Mouse (Mus musculus): ENCODE results near the gene Cdh3. TPM values are rescaled to one million over a fixed set of nuclear protein-coding genes. Genes with fewer than 3 reads are reported as not detected.
"Not testable (repeated sequence)": the region's sequence is repeated elsewhere in the genome, so short reads cannot be mapped to it uniquely, and the experiment has no call there.

Cdh3 gene
- total RNA-seq, 4 experiments from 2014 or later: 0.35 to 0.81 (median 0.55) TPM

DNA sequence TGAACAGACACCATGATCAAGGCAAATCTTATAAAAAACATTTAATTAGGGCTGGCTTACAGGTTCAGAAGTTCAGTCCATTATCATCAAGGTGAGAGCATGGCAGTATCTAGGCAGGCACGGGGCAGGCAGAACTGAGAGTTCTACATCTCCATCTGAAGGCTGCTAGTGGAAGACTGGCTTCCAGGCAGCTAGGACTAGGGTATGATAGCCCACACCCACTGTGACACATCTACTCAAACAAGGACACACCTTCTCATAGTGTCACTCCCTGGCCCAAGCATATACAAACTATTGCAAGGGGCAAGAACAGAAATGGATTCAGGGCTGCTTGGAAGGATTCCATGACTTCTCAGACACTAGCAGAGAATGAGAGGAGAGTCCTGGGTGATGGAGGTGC is 61.5 kb downstream of the Cdh3 start:
- not testable (repeated sequence) for DNase-seq

DNA sequence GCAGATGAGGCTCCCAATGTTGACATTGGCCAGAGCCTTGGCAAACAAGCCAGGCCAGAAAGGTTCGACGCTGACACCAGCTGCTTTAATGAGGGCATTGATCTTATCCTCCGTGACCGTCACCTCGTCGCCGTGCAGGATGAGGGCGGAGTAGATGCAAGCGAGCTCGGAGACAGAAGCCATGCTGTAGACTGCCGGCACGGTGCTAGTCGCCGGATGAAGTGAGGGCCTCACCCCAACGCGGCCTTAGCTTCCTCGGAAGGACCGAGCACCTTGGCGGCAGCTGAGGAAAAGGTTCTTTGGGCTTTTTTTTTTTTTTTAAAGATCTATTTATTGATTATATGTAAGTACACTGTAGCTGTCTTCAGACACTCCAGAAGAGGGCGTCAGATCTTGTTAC is 62.5 kb downstream of the Cdh3 start, which contains the start of gene Gm10073:
Gm10073 (minus strand) TSS at position 294 of the 400 bp plus-strand sequence.
- not testable (repeated sequence) for DNase-seq

DNA sequence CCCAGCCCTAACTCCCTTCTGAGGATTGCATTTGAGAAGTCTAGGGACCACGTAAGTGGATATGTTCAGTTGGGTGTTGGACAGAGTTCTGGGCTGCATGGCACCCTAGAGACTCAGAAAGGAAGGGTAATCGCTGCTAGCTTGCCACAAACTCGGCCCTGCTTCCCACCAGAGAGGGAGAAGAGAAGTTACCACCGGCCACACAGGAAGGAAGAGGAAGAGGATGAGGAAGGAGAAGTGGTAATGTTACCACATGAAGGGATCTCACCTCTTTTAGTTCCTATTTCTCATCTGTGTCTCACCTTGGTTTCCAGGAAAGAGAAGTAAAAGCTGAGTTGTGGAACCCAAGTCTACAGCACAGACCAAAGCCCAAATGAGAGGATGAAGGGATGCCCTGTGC is 63.6 kb downstream of the Cdh3 start:
- DNase-seq: no peak

DNA sequence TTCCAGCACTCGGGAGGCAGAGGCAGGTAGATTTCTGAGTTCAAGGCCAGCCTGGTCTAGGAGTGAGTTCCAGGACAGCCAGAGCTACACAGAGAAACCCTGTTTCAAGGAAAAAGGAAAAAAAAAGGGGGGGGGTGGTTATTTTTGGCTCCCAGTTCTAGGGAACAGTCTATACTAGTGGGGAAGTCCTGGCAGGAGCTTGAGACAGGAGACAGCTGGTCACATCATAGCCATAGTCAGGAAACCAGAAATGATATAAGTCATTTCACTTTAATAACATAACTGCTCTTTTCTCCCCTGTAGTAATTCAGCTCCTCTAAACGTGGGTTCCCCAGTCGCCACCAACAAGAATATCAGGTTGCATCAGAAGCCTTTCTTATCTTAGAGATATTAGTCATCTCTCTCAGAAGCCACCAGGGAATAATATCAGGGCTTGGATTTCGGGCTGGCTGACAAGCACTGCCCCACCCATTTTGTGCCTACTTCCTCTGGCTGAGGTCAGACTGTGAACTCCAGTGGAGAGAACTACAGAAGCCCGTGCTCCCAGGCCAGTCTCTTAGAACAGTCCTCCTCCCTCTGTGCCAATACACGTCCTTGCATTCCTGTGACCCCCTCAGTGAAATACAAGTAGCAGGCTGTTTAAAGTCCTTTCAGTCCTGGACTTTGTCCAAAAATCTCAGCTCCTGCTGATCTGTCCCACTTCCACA is 66.3 kb downstream of the Cdh3 start:
- DNase-seq: peak; percentile 31

DNA sequence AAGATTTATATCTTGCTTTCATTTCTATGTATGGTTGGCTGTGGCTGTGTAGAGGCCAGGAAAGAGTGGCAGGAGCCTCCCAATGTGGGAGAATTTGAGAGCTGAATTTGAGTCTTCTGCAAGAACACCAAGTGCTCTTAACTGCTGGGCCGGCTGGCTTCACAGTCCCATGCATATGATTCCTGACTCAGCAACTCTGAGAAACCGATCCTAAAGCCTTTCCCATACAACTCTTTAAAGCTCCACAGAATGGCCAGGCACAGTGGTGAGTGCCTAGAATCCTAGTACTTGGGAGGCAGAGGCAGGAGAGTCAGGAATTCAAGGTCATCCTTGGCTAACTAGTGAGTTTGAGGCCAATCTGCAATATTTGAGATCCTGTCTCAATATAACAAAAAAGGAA is 68.8 kb downstream of the Cdh3 start:
- no peak for DNase-seq

DNA sequence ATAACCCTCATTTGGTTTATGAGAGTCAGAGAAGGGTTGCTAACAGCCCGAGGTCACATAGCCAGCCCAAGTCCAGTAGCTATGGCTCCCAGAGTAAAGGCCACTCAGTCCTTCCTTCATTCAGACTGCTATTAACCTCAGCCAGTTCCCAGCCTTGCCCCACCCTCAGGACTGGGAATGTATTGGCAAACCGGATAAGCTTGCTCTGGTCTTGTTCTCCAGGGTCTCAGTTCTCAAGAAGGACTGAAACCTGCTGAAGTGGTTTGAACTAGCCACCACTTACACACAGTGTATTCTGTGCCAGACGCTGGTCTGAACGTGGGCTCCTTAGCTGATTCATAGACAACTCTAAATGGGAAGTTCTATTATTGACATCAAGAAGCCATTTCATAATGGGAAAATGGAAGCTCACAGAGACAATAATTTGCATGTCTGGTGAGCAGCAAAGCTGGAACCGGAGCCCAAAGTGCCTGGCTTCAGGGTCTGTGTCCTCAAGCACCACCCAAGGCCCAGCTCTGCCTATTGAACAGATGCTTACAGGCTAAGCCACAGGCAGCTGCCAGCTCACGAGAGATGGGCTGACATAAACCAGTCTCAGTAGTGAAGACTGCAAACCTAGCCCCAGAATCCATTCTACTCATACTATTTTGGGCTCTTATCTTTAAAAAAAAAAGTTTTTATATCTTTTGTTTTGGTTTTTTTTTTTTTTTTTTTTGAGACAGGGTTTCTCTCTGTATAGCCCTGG is 70.8 kb downstream of the Cdh3 start:
- no peak for DNase-seq

DNA sequence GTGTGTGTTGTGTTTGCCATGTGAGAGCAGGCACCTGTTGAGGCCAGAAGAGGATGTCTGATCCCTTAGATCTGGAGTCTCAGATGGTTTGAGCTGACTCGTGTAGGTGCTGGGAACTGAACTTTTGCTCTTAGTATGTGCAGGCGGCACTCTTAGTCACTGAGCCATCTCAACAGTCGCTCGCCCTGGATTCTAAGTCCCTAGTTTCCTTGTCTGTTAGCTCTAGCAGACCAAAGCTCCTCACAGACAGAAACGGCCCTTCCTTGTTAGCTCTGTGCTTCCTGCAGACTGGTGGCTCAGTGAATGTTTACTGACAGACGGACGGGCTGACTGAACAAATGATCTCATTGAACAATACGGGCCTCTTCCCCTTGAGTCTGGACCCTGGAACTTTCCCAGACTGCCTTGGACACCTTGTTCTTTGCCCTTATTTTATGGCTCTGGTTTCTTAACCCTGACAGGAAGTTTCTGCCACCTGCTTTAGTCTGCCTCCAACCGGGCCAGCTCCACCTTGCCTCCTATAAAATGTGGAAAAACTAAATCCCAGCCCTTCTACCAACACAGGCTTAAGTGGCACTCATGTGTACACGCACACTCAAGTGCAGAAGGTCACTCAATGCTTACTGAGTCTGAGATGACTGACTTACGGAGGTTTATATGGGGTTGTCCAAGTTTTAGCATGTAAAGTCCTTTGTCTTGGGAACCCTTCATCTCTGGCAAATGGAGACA is 74.4 kb downstream of the Cdh3 start:
- no peak for DNase-seq

DNA sequence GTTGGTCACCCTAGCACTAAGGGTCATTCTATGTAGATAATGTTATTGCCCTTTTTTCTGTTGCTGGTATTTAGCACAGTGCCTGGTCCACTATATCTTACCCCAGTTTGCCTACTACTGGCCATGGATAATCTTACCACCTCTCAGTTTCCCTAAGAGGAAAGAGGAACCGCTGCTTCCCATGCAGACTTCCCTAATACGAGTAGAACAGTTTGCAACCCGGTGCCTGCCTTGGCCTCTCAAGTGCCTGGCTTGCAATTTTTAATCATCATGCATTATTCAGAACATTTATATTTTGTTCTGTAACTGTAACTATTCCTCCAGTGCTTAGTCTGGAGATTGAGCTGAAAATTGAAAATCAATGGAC is 75.0 kb downstream of the Cdh3 start:
- DNase-seq: no peak

- no peak for DNase-seq
Measured at GRCm38 (mm10) chr8:106586896-106587295, 76.2 kb downstream of the Cdh3 start.

DNA sequence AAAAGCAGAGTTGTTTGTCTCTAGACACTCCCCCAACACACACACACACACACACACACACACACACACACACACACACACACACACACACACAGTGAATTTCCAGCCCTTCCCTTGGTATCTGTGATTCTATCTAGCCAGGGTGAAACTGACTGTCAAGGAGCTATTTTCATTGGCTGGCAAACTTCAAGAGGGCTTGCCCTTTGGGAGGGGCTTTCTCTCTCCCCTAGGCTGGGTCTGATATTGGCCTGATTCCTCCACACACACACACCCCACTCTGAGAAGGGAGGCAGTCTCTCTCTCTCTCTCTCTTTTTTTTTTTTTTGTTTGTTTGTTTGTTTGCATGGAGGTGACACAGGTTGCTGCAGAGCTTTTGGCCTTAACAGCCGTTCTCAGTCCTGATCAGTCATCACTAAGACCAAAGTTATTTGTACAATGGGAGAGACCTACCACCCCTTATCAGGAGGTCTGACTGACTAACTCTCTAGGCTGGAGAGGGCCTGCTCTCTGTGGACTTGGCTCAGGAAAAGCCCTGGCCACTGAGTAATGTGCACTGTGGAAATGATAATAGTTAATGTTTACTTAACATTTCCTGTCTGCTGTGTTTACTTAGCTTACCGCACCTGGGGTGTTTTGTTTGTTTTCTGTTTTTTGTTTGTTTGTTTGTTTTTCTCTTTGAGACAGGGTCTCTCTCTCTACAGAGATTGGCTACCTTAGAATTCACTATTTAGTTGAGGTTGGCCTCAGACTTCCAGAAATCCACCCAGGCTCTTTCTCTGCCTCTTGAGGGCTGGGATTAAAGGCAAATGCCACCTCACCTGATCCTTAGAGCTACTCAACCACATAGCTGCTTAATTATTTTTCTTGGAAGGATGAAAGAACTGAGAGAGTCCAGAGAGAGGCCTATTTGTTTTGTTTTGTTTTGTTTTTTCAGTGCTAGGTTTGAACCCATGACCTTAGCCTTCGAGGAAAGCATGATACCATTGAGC is 78.0 kb downstream of the Cdh3 start:
- DNase-seq: no peak

DNA sequence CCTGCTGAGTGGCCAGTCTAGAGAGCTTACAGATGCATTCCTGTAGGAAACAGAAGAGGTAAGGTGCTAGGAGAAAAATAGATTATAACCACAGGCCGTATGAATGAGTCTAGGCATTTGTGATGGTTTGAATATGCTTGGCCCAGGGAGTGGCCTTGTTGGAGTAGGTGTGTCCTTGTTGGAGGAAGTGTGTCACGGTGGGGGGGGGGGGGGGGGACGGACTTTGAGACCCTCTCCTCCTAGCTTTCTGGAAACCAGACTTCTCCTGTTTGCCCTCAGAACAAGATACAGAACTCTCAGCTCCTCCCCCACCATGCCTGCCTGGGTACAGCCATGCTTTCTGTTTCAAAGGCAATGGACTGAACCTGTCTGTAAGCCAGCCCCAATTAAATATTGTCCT is 81.8 kb downstream of the Cdh3 start:
- DNase-seq: no peak

DNA sequence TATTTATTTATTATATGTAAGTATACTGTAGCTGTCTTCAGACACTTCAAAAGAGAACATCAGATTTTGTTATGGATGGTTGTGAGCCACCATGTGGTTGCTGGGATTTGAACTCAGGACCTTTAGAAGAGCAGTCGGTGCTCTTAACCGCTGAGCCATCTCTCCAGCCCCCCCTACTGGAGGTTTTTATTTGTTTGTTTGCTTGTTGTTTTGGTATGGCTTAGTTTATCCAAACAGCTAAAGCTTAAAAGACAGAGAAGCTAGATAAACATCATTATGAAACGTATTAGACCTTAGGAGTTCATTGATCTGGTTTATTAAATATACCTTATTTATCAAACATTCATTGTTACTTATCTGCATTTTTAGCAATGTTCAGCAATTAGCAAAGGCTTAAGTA is 84.9 kb downstream of the Cdh3 start:
- not testable (repeated sequence) for DNase-seq

DNA sequence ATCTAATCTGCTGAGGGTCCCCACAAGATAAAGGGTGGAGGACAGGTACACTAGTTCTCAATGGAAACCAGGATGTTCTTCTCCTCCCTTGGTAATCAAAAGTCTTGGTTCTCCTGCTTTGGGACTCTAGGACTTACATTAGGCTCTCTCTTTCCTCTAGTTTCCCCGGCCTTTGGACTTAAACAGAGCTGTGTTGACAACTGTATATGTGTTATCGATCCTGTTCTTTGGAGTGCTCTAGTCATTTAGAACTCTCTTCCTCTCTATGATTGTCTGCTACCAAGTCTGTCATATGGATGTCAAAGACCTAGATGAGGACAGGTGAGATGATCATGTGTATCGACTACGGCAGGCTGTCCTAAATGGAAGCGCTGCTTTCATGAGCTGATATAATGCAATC is 86.4 kb downstream of the Cdh3 start:
- DNase-seq: no peak

- DNase-seq: no peak
Measured at GRCm38 (mm10) chr8:106599265-106599979, 88.7 kb downstream of the Cdh3 start.

DNA sequence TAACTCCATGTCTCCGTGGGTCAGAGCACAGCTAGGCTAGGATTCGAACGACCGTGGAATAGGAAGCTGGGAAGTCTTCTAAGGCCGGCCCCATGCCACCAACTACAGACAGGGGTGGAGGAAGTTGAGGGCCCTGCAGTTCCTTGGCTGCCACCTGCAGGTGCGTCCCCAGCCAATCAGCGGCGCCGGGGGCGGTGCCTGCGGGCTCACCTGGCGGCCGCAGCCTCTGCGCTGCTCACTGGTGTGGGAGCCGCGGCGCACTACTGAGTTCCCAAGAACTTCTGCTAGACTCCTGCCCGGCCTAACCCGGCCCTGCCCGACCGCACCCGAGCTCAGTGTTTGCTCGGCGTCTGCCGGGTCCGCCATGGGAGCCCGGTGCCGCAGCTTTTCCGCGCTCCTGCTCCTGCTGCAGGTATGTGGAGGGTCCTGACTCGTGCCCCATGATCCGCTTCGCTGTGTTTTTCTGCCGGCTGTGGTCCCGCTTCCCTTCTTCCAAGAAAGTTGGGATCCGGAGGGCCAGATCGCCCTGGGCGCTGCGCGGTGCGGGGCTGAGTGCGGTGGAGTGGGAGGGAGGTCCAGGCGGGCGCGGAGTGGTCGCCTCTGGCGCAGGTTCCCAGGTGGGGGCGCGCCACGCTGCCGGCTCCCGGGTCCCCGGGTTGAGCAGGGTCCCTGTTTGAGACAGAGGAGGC is 92.6 kb downstream of the Cdh3 start, which contains the start of gene Cdh1:
Cdh1 (plus strand) TSS at position 221 of the 689 bp plus-strand sequence.
- DNase-seq: no peak

DNA sequence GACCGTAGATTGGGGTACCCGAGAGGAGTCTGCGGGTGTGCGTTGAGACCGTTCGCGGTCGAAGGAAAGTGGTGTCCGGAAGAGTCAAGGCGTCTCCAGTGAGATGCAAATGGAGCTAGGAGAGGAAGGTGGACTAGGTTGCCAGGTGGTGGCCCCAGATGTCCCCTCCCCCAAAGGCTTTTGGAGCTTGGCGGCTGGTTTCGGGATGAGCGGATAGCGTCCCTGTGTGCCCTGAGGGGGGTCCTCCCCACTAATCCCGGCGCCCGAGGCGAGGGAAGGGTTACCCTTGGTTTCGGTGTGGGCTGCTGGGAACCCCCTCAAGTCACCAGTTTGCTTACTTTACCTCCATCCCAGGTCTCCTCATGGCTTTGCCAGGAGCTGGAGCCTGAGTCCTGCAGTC is 93.2 kb downstream of the Cdh3 start:
- no peak for DNase-seq

DNA sequence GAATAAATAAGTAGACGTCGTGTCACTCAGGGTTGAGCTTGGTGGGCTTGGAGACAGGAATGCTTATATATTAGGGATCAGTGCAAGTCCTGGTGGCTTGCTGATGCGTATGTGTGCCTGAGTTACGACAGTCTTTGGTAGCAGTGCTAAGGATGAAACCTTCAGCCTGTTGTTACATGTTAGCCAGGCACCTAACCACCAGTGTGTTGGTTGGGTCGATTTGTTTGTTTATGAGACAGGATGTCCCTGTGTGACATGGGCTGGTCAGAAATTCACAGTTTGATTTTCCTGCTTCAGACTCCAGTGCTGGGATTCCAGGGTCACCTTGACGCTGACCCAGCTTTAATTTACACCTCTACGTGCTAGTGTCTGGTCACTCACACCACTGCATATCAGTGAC is 95.0 kb downstream of the Cdh3 start:
- DNase-seq: no peak

DNA sequence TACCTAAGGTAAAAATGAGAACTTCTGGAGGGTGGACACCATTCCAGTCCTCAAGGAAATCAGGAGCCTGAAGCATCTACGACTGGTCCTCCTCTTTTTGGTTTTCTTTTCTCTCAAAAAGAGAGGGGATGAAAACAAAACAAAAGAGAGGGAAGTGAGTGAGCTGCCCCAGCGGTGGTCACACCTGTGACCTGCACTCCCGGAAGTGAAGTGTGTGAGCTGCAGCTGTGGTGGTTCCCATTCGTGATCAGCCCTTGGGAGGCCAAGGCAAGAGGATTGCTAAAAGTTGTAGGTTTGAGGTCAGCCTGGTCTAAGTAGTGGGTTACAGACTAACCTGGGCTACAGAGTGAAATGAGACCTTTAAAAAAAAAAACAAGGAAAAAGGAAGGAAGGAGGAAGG is 95.4 kb downstream of the Cdh3 start:
- DNase-seq: no peak

DNA sequence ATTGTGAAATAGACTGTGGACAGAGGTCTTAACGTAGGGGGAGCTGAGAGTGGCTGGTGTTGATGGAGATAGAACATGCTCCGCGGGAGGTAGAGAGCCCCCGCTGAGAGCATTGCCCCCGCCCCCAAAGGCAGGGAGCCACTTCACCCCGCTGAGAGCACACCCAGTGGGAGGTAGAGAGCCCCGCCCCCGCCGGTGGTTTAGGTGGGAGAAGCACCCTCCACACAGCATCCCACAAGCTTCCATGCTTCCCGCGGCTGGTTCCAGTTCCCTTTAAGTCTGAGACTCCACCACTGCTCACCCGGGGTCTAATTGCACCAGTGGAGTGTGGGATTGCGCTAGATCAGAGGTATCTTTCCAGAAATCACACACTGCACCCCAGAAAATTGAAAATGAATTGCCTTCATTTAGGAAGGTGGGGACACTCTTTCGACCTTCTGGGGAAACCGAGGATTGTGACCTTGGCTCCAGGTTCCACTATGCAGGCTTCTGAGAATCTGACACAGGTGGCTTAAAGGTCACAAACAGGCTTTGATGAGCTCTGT is 96.0 kb downstream of the Cdh3 start:
- DNase-seq: no peak

All from adrenal gland, adult 8-10 months (tissue).